Mouse (Mus musculus): ENCODE data around the gene Ttc34. TPM values are rescaled to one million over a fixed set of nuclear protein-coding genes. Genes with fewer than 3 reads are reported as not detected.

Ttc34 gene
- polyA plus RNA-seq, 1 experiment from 2014 or later, result 0.30 TPM

DNA sequence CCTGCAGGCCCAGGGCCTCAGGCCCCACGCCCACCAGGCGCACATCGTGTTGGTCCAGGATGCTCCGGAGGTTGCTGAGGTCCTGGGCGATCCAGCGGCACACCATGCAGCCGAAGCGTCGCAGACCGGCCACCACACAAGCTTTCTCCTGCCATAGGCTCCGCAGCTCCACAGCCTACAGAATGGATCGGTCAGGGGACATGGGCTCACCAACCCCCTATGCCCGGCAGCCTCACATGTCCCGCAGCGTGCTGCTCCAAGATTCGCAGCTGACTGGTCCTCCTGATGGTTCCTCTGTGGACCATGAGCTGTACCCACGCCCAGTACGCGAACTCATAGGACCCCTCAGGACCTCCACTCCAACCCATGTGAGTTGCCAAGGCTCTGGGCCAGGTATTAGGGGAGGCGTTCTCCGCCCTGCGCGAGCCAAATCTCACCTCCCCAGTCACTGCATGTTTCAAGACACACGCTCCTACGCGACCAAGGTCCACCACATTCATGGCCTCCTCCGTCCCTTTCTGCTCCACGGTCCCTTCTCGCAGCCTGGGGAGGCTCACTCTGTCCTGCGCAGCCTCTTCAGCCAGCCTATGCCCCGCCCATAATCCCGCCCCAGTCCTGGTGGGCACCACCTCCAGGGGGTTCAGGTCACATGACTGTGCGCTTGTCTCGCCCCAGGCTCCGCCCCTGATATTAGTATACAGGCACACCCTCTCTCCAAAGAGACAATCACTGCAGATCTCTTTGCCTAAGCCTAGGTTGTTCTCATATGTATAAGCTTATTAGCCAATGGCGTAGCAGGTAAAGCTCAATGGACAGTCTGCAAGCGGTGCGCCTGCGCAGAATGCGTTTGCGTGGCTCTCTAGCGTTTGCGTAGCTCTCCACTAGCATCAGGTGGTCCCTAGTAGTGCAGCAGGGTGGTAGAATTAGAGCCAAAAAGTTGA, 61.5 kb downstream of the Ttc34 start, which contains the start of gene Fam213b:
Gene Fam213b, minus strand, starts transcription at position 630 of the 941 bp plus-strand sequence.
- WGBS, result 2% methylated on average over 43 of the region's 43 CpGs
- no peak for TF ChIP-seq CTCF (IDR thresholded peaks at IDR 0.05; ENCODE audit: low read depth)
- DNase-seq (ENCODE audit: low spot score) (peak; percentile 94), ATAC-seq (replicated peaks; ENCODE audit: low FRiP score, low read depth) (peak; percentile 95)
- no peak within 1 kb of the TSS for H3K27ac ChIP-seq
- H3K9ac ChIP-seq (ENCODE audit: low read depth, low read length), result peak within 1 kb of the TSS; percentile 59
- H3K4me1 ChIP-seq (replicated peaks; ENCODE audit: insufficient read depth, low read length), result peaks cover 12% of the 10 kb centered on the region
- no peaks in the 10 kb centered on the region for H3K9me3 ChIP-seq (replicated peaks; ENCODE audit: low read length)
- H3K4me2 ChIP-seq (ENCODE audit: low read length), result peak within 1 kb of the TSS; percentile 95
- H3K4me3 ChIP-seq (replicated peaks; ENCODE audit: low read depth, low read length), result peak within 1 kb of the TSS; percentile 51
- H3K27me3 ChIP-seq (ENCODE audit: insufficient read depth, low read length), result no peaks in the 10 kb centered on the region
- H3K36me3 ChIP-seq (ENCODE audit: insufficient read depth, low read length), result no peaks in the 10 kb centered on the region

DNA sequence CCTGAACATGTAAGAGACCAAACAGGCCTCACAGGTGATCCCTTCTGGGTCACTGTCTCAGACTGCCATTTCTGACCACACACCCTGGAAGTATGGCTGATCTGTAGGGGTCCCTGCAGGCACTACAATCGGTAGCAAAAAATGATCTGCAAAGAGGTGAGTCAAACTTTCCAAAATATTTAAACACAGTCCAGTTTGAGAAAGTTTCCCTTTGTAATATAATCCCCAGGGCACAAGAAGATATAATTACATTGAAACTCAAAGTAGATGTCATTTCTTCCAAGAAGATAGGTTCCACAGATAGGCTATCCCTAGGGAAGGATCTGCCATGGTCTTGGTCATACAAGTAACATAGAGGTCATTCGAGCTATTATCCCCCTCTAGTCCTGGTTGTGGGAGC, 65.1 kb downstream of the Ttc34 start:
- H3K4me3 ChIP-seq (replicated peaks; ENCODE audit: low read depth, low read length), result no peak overlapping the region
- no peak overlapping the region for H3K9ac ChIP-seq (ENCODE audit: low read depth, low read length)
- H3K36me3 ChIP-seq (ENCODE audit: insufficient read depth, low read length), result no peaks in the 10 kb centered on the region
- no peak overlapping the region for H3K4me2 ChIP-seq (ENCODE audit: low read length)
- H3K27me3 ChIP-seq (ENCODE audit: insufficient read depth, low read length), result no peaks in the 10 kb centered on the region
- 94% methylated on average over 2 of the region's 2 CpGs for WGBS
- ATAC-seq (replicated peaks; ENCODE audit: low FRiP score, low read depth), result no peak
- TF ChIP-seq CTCF (IDR thresholded peaks at IDR 0.05; ENCODE audit: low read depth), result no peak
- DNase-seq (ENCODE audit: low spot score), result no peak
- no peaks in the 10 kb centered on the region for H3K9me3 ChIP-seq (replicated peaks; ENCODE audit: low read length)
- H3K27ac ChIP-seq, result no peak overlapping the region
- peaks cover 12% of the 10 kb centered on the region for H3K4me1 ChIP-seq (replicated peaks; ENCODE audit: insufficient read depth, low read length)

DNA sequence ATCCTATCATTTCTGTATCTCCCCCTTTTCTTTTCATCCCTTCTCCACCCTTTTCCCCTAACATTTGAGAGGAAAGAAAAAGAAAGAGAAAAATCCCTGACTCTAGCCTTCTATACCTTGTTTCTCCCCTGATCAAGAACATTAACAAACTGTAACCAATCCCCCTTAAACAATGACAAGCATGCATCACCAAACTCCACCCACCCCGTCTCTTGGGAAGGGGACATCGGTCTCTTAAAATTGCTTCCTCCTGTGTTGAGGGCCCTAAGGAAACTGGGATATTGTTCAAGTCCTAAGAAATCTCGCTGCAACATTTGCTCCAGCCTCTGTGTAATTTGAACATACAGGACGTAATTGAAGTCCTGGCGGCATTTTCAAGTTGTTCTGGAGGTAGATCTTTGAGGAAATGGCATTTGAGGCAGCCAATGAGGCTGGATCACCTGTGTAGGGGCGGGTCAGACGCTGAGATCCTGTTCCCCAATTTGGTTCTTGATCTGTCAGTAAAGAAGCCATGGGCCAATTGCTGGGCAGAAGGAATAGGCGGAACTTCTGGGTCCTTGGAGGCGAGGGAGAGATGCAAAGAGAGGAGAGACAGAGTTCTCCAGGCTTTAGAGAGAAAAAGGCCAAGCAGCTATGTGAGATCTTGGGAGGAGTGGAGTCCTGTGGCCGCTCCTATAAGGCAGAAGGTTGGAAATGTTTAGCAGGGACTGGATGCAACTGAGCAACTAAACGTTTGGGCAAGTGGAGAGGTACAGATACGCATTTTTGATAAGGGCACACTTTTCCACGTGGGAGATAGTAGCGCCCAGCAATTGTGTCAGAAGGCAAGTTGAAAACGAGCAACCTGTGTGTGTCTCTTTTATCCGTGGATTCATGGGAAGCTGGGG, 67.2 kb downstream of the Ttc34 start:
- Histone ChIP-seq H3K27me3 (ENCODE audit: insufficient read depth, low read length) (no peaks in the 10 kb centered on the region), H3K9ac (ENCODE audit: low read depth, low read length) (peak overlapping the region; percentile 43; the same call in 1 of the 2 replicates), H3K4me1 (replicated peaks; ENCODE audit: insufficient read depth, low read length) (no peaks in the 10 kb centered on the region), H3K4me3 (replicated peaks; ENCODE audit: low read depth, low read length) (peak overlapping the region; percentile 34), H3K9me3 (replicated peaks; ENCODE audit: low read length) (no peaks in the 10 kb centered on the region), H3K27ac (no peak overlapping the region), H3K4me2 (ENCODE audit: low read length) (peak overlapping the region; percentile 68), H3K36me3 (ENCODE audit: insufficient read depth, low read length) (no peaks in the 10 kb centered on the region)
- 3% methylated on average over 16 of the region's 16 CpGs for WGBS
- ATAC-seq (replicated peaks; ENCODE audit: low FRiP score, low read depth) (peak; percentile 95), DNase-seq (ENCODE audit: low spot score) (peak; percentile 94)
- no peak for TF ChIP-seq CTCF (IDR thresholded peaks at IDR 0.05; ENCODE audit: low read depth)

DNA sequence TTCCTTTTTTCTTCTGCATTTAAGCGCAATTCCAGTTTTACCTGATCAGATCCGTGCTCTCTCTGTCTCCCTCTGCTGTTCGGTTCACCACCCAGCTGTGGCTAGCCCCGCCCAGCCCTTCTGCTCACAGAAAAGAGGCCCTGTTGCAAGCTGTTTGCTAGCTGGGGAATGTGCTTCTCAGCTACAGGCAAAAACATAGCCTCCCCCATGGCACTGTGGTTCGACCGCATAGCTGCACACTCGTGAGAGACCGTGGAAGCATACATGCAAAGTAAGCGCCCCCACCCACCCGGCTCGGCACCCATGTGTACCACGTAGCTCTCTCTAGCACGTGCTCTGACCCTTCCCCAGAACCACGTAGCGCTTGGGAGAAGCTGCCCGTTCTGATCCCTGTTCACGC, 70.6 kb downstream of the Ttc34 start:
- H3K9ac ChIP-seq (ENCODE audit: low read depth, low read length), result no peak overlapping the region
- H3K27ac ChIP-seq, result 0 out of 2 replicates have a peak overlapping the region, but pooled peaks have one; percentile 6
- H3K27me3 ChIP-seq (ENCODE audit: insufficient read depth, low read length), result no peaks in the 10 kb centered on the region
- 38% methylated on average over 17 of the region's 17 CpGs for WGBS
- ATAC-seq (replicated peaks; ENCODE audit: low FRiP score, low read depth) (peak; percentile 50; the same call in 1 of the 2 replicates), DNase-seq (ENCODE audit: low spot score) (peak; percentile 93)
- TF ChIP-seq CTCF (IDR thresholded peaks at IDR 0.05; ENCODE audit: low read depth), result peak; percentile 82
- H3K4me1 ChIP-seq (replicated peaks; ENCODE audit: insufficient read depth, low read length), result no peaks in the 10 kb centered on the region
- no peaks in the 10 kb centered on the region for H3K36me3 ChIP-seq (ENCODE audit: insufficient read depth, low read length)
- H3K4me2 ChIP-seq (ENCODE audit: low read length), result 0 out of 2 replicates have a peak overlapping the region, but pooled peaks have one; percentile 2
- H3K4me3 ChIP-seq (replicated peaks; ENCODE audit: low read depth, low read length), result no peak overlapping the region
- no peaks in the 10 kb centered on the region for H3K9me3 ChIP-seq (replicated peaks; ENCODE audit: low read length)

DNA sequence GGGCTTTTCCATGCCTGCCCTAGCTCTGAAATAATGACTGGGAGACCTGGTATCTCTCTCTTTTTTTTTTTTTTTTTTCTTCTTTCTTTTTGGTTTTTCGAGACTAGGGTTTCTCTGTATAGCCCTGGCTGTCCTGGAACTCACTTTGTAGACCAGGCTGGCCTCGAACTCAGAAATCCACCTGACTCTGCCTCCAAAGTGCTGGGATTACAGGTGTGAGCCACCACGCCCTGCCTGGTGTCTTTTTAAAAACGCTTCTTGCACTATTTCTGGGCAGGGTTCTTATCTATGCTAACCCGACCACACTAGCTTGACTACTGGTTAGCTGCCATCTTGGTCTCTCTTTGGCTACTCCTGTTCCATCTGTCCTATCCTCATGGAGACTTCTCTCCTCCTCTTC, 71.2 kb downstream of the Ttc34 start:
- Histone ChIP-seq H3K4me3 (replicated peaks; ENCODE audit: low read depth, low read length) (no peak overlapping the region), H3K27me3 (ENCODE audit: insufficient read depth, low read length) (no peaks in the 10 kb centered on the region), H3K36me3 (ENCODE audit: insufficient read depth, low read length) (no peaks in the 10 kb centered on the region), H3K4me1 (replicated peaks; ENCODE audit: insufficient read depth, low read length) (no peaks in the 10 kb centered on the region), H3K4me2 (ENCODE audit: low read length) (no peak overlapping the region), H3K9ac (ENCODE audit: low read depth, low read length) (no peak overlapping the region), H3K9me3 (replicated peaks; ENCODE audit: low read length) (no peaks in the 10 kb centered on the region), H3K27ac (no peak overlapping the region)
- WGBS, result 86% methylated on average over 5 of the region's 5 CpGs
- DNase-seq (ENCODE audit: low spot score) (no peak), ATAC-seq (replicated peaks; ENCODE audit: low FRiP score, low read depth) (no peak)
- TF ChIP-seq CTCF (IDR thresholded peaks at IDR 0.05; ENCODE audit: low read depth), result no peak

Measured in kidney, postnatal 0 days (tissue).